Mouse (Mus musculus) brain, embryonic 14.5 days (tissue): ENCODE data around the gene Slc38a4. TPM values are rescaled to one million over a fixed set of nuclear protein-coding genes. Genes with fewer than 3 reads are reported as not detected.

Source experiments
- DNase-seq: peaks from one replicate; pipeline ENCODE4 v3.0.0-alpha.2; 2011; ENCODE audit warnings: low read depth
- CTCF ChIP-seq: fragments of 200-500 bp; IDR thresholded peaks from 2 replicates; pipeline ENCODE4 v1.5.1; 2012; ENCODE audit warnings: inconsistent platforms, mild to moderate bottlenecking, moderate library complexity, borderline replicate concordance; ENCODE audit not compliant: insufficient read depth, insufficient read length; ENCODE audit errors: extremely low read depth
- POLR2A ChIP-seq: fragments of 200-500 bp; IDR thresholded peaks from 2 replicates; pipeline ENCODE4 v1.6.1; 2012; ENCODE audit warnings: mild to moderate bottlenecking, inconsistent platforms, borderline replicate concordance; ENCODE audit not compliant: poor library complexity, insufficient read depth, insufficient read length, severe bottlenecking; ENCODE audit errors: extremely low read depth
- polyA plus RNA-seq: library from polyadenylated mRNA; depleted of rRNA; stranded (reverse); fragments of >200 nt; gene quantifications from 2 replicates; pipeline ENCODE4 v1.2.3, GENCODE M21; 2012; rRNA removed

The Slc38a4 gene
- 4.9 and 6.6 TPM in 2 replicates for polyA plus RNA-seq

GRCm38 (mm10) chr15:97055794-97056193 is at the start of gene Slc38a4:
TSS of gene Slc38a4 (minus strand) at chr15:97055956.
- TF ChIP-seq CTCF, result no peak
- DNase-seq, result peak; percentile 29

- TF ChIP-seq CTCF (no peak), POLR2A (no peak)
- DNase-seq, result no peak
Observed at GRCm38 (mm10) chr15:97104889-97105391, 49.2 kb upstream of the Slc38a4 start.

GRCm38 (mm10) chr15:97104048-97104447 is 48.3 kb upstream of the Slc38a4 start:
- DNase-seq, result no peak
- TF ChIP-seq POLR2A, result no peak
- no peak for TF ChIP-seq CTCF

GRCm38 (mm10) chr15:97102811-97103210 is 47.1 kb upstream of the Slc38a4 start:
- TF ChIP-seq POLR2A (no peak), CTCF (no peak)
- peak; percentile 22 for DNase-seq

- TF ChIP-seq CTCF (no peak), POLR2A (no peak)
- no peak for DNase-seq
Observed at GRCm38 (mm10) chr15:97102181-97102580, 46.4 kb upstream of the Slc38a4 start.

GRCm38 (mm10) chr15:97099101-97099500 is 43.3 kb upstream of the Slc38a4 start:
- no peak for TF ChIP-seq CTCF
- TF ChIP-seq POLR2A, result no peak
- no peak for DNase-seq

- DNase-seq, result no peak
- no peak for TF ChIP-seq CTCF
- TF ChIP-seq POLR2A, result no peak
Observed at GRCm38 (mm10) chr15:97097548-97097947, 41.8 kb upstream of the Slc38a4 start.

- peak; percentile 25 for DNase-seq
- TF ChIP-seq CTCF (no peak), POLR2A (no peak)
Observed at GRCm38 (mm10) chr15:97089526-97089925, 33.8 kb upstream of the Slc38a4 start.

GRCm38 (mm10) chr15:97085833-97086232 is 30.1 kb upstream of the Slc38a4 start:
- peak; percentile 73 for DNase-seq
- TF ChIP-seq CTCF (no peak), POLR2A (no peak)

- DNase-seq, result no peak
- TF ChIP-seq POLR2A, result no peak
- TF ChIP-seq CTCF, result no peak
Observed at GRCm38 (mm10) chr15:97077665-97078064, 21.9 kb upstream of the Slc38a4 start.

- TF ChIP-seq CTCF (no peak), POLR2A (no peak)
- no peak for DNase-seq
Observed at GRCm38 (mm10) chr15:97076092-97076491, 20.3 kb upstream of the Slc38a4 start.

- no peak for TF ChIP-seq POLR2A
- no peak for TF ChIP-seq CTCF
- peak; percentile 1 for DNase-seq
Observed at GRCm38 (mm10) chr15:97075240-97075639, 19.5 kb upstream of the Slc38a4 start.
